Mouse (Mus musculus): ENCODE data around the gene Zfp37.

DNA sequence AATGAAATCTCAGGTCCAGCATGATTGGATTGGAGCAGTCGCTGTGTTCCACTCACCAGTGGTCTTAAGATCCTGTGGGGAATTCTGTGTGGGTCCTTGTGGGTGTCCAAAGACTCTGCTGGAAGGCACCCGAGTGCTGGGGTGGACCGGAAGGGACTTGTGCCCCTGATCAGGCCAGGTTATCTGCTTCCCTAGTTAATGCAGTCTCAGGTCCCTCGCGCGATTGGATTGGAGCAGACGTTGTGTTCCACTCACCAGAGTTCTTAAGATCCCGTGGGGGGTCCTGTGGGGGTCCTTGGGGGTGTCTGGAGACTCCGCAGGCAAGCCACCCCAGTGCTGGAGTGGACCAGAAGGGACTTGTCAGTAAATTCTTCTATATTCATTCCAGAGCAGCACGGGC lies 41.8 kb upstream of the Zfp37 start:
- TF ChIP-seq CTCF (conservative IDR thresholded peaks at IDR 0.05; ENCODE audit: insufficient read depth, insufficient read length, low read depth, low read length) = no peak
- TF ChIP-seq POLR2A (IDR thresholded peaks at IDR 0.05; ENCODE audit: low read depth, low read length) = no peak
